Mouse (Mus musculus): ENCODE results near the gene Pelo.
A peak's percentile ranks its signal among the peaks of the same experiment; 100 is the strongest.

Gene Pelo

GRCm38 (mm10) chr13:115090069-115090976, at the start of gene Pelo:
TSS of gene Pelo (minus strand) at chr13:115090186.
- DNase-seq (ENCODE audit: low read depth, low spot score), result peak; percentile 83

DNA sequence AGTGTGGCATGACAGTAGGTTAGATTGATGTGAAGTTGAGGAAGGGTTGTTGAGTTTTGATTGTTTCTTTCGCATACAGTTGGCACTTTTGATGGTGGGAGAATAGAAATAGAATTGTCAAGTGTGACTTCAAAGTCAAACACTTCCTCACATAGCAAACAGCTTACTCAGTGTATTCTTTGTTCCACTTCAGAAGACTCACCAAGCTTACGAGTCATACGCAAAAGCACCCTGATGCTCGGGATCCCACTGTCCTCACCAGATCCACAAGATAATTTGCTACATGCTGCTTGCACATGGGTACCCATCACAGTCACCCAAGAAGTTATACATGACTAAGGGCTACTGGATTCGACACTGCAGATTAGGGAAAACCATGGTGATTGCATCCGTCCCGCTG, 48.5 kb upstream of the Pelo start:
- no peak for DNase-seq (ENCODE audit: low read depth, low spot score)

DNA sequence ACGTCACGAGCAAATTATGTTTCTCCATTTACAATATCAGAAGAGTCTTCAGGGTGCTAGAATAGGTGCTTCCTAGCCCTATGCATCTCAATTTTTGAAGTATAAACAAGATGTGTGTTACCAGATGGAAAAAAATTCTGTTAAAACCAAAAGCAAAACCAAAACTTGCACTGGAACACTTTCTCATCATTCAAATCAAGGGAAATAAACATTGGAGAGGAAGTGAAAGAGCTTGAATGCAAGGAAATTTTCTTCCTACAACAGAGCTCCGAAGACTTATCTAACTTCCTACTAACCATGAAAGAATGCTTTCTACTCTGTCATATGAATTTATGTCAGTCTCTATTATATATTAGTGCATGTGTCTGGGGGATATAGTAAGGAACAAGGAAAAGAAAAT, 46.8 kb upstream of the Pelo start:
- no peak for DNase-seq (ENCODE audit: low read depth, low spot score)

DNA sequence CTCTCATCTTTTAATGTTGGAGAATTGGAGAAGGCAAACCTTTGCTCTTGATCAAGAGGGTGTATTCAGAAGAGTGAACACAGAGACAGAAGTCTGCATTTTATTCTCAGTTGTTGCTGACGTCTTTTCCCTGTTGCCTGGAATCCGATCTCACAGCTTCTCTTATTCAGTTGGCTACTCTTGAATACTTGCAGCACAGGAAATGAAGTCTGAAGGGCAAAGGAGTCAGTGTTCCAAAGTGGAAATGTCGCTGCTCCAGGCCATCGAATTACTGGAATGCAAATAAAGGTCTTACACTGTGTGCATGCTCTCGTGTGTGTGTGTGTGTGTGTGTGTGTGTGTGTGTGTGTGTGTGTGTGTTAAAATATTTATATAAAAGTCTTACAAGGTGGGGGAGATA, 42.4 kb upstream of the Pelo start:
- no peak for DNase-seq (ENCODE audit: low read depth, low spot score)

DNA sequence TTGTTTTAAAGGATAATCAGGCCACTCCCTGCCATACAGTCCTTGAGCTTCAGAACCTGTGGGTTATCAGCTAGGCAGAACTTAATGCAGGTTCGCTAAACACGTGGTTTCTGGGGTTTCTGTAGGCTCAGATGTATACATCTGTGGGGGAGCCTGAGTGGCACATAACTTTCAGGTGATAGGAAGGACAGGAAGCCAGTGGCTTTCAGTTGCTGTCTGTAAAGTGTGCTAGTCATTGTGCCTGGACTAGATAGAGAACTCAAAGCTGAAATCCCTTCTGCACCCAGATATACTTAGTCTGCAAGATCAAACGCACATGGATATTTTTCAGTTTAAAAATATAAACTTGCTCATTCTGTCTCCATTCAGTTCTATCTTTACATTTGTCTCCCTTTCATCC, 41.4 kb upstream of the Pelo start:
- DNase-seq (ENCODE audit: low read depth, low spot score), result no peak

DNA sequence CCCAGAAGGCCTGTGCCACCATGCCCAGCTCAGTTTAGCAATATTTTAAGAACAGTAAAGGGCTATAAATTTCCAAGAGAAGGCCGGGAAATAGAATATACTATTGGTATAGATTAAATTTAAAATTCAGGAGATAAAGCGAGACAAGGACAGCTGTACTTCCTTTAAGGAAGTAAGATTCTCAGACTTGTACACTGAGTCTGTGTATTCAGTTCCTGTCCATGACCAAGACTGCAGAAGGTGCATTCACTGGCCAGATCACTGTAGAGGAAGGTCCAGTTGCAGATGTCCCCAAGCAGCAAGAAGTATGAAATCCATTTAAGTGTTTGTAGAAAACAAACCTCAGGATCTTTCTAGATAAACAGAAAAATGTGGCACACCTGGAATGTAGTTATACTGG, 40.0 kb upstream of the Pelo start:
- DNase-seq (ENCODE audit: low read depth, low spot score), result no peak

- no peak for DNase-seq (ENCODE audit: low read depth, low spot score)
These were observed 37.8 kb upstream of the Pelo start for GRCm38 (mm10) chr13:115127826-115128225.

- DNase-seq (ENCODE audit: low read depth, low spot score), result no peak
These were observed 36.5 kb upstream of the Pelo start for GRCm38 (mm10) chr13:115126534-115126933.

DNA sequence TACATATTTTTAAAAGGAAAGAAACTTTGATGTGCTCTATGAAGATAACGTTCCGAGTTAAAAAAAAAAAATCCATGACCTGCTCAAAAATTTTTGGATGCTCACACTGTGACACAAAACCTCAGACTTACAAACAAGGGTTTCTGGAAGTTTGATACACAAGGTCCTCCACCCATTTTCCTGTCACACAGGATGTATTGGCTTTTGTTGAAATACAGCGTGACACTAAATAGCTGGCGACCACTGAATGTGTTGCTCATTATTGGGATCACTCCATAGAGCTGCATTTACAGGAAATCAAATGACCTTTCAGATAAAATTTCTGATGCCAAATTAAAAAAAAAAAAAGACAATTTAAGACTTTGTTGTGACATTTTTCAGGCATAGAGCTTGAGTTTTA, 35.1 kb upstream of the Pelo start:
- no peak for DNase-seq (ENCODE audit: low read depth, low spot score)

GRCm38 (mm10) chr13:115124521-115124920, 34.5 kb upstream of the Pelo start:
- DNase-seq (ENCODE audit: low read depth, low spot score), result no peak

DNA sequence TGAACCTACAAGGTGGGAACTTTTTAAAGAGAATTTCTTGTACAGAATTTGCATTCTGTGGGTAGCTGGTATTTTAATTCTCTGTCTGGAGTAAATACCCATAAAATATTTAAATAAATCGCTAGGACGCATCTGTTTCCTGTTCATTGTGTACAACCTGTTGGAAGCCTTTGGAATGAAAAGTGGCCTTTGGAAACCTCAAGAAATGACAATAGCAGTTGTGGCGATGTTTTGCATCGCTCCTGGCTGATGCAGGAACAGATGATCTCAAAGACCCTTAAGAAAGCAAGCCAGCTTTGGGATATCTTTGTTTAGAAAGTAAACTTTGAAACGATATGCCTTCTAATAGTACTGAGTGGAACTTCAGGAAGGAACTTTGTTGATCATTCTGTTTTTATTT, 28.8 kb upstream of the Pelo start:
- no peak for DNase-seq (ENCODE audit: low read depth, low spot score)

- no peak for DNase-seq (ENCODE audit: low read depth, low spot score)
These were observed 28.2 kb upstream of the Pelo start for GRCm38 (mm10) chr13:115118195-115118594.

GRCm38 (mm10) chr13:115116930-115117621, 27.1 kb upstream of the Pelo start:
- DNase-seq (ENCODE audit: low read depth, low spot score), result no peak

DNA sequence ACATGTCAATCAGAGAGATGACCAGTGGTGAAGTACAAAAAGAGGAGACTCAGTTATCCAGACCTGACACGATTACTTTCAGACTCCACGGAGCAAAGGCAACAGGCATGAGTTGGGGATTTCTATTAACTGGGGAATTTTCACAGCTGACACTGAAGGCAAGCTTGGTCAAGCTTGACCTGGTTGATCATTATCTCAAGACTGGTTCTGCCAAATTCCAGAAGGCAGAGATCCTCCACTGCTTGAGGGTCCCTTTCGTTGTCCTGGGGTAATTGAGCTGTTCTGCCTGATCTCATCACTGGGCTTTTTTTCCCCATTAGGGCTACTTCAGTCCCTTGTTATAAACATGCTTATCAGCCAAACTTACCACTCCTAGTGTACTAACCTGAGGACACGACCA, 19.6 kb upstream of the Pelo start:
- DNase-seq (ENCODE audit: low read depth, low spot score), result no peak

DNA sequence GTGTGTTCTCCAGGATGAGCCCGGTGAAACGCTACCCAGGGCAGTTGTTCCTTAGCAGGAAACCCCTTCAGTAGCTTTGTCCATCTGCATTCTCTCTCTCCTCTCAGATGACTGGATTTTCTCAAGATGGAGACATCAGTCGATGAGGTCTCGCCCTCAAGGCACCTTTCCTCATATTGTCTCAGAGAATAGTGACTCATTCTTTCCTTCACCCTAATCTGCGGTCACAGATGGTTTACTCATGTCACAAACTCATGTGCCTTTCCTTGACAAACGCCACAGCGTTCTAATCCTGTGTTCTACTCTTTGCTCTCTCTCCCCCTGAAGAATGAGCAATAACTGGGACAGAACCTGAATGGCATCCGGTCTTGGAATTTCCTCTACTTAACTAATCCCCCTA, 17.4 kb upstream of the Pelo start:
- DNase-seq (ENCODE audit: low read depth, low spot score), result no peak

DNA sequence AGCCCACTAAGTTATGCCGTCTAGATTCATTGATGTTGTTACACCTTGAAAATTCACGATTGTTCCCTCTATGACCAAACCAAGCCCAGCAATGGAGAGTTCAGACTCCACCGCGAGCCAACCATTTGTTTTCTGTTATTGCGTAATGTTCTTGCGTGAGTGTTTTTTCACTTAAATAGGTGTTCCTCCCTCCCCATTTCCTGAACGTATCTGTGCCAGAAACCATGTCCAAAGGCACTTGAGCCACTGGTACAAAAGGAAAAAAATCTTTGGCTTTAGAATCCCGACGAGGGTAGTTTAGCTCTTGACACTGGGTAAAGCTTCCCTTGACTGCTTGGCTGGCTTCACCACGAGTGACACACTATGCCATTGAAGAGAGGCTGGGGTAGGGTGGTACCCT, 16.2 kb upstream of the Pelo start:
- no peak for DNase-seq (ENCODE audit: low read depth, low spot score)

- no peak for DNase-seq (ENCODE audit: low read depth, low spot score)
These were observed 12.8 kb upstream of the Pelo start for GRCm38 (mm10) chr13:115102754-115103153.

DNA sequence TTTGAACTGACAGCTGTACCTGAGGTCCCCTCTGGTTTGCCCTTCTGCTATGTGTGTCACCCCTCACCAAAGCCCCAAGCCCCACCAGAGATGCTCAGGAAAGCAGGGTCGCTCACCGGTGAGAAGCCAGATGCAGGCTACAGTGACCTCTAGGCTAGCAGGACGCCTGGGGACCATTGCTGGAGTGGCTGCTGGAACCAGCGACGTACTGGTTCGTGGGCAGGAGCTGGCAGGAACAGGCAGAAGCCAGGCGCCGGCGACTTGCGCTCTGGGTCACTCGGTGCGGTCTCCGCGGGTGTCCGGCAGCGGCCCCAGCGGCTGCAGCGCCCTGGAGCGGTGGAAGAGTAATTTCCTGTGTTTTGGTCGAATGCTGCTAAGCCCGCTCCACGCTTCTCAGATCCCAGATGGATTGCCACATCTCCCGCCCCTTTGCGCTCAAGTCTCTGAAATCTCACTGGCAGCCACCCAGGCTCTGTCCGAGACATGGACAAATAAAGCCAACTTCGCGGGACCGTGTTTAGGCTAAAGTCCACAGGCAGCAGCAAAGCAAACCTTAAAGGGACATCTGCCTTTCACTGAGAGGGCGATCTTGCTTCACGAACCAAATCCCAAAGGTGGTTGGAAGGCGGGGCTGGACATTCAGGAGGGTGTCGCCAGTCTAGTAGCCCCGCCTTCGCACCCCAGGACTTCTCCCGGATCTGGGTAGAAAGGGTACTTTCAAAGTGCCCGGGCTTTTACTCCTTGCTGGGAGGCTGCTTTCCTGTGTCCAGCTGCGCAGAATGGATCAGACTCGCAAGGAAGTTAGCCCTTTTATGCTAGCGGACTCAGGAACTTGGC, 11.6 kb upstream of the Pelo start, which contains the start of the genes Gm49395 and Itga1:
Gene Gm49395, minus strand, starts transcription at position 567 of the 837 bp plus-strand sequence.
Gene Itga1, minus strand, starts transcription at position 610 of the 837 bp plus-strand sequence.
- DNase-seq (ENCODE audit: low read depth, low spot score), result no peak

DNA sequence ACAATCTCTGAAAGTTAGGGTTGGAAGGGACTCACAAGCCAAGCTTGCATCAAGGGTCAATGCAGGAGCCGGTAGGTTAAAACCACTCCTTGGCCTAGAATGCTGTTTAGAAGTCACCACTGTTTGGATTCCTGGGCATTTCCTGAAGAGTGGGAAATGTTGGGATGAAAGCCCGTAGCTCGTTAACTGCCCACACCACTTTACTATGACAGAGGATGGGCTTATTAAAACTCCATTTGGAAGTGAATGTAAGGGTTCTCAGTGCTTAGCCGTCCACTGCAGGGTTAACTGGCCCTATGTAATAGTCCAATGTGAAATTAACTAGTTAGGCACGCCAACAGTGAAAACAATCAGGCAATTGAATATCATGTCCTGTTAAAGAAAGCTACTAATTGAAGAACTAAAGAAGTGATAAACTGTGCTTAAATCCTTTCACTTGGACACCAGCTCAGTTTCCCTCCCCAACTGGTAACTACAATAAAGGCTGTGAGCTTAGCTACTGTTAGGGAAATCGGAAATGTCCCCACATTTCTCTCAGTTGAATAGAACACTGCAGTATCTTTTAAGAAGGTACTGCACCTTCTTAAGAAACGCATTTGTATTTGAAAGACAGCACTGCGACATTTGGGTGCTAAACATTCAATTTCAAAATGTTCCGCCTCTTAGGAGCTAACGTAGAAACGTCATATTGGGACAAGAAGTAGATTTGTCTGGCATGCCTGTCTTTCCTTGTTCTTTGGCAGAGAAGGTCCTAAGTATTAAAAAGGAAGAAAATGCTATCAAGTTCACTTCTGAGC, 10.6 kb upstream of the Pelo start:
- no peak for DNase-seq (ENCODE audit: low read depth, low spot score)

- no peak for DNase-seq (ENCODE audit: low read depth, low spot score)
These were observed 9.4 kb upstream of the Pelo start for GRCm38 (mm10) chr13:115099381-115099780.

DNA sequence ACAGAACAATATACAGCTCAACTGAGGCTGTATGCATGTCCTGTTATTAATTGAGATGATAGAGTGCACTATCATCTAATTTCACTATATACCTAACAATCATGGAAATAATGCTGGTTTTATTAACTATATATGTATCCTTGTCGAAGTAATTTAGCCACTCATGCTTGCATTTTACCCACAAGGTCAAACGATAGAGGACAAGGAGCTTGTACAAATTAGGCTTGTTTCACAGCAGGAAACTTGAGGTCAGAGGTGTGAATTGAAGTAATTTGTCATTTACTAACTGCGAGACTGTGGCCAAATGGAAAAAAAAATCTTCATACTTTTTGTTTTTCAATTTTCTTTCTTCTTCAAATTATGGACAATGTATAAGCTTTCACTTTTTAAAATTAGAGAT, 8.2 kb upstream of the Pelo start:
- DNase-seq (ENCODE audit: low read depth, low spot score), result no peak
